Mouse (Mus musculus) mouse trophoblast stem cell (cell line): Measurements from ENCODE around the gene Xrcc1.
"Not testable (repeated sequence)": the region's sequence is repeated elsewhere in the genome, so short reads cannot be mapped to it uniquely, and the experiment has no call there.

Source experiments
- in situ Hi-C, 2 experiments: fragments of 300-500 bp; cut with MseI, MboI; formaldehyde crosslinking; loops; 2 replicates in 1 of 2; 3 replicates in 1 of 2; pipeline ENCODE4 v1.15.1; 2025

Xrcc1 gene

DNA sequence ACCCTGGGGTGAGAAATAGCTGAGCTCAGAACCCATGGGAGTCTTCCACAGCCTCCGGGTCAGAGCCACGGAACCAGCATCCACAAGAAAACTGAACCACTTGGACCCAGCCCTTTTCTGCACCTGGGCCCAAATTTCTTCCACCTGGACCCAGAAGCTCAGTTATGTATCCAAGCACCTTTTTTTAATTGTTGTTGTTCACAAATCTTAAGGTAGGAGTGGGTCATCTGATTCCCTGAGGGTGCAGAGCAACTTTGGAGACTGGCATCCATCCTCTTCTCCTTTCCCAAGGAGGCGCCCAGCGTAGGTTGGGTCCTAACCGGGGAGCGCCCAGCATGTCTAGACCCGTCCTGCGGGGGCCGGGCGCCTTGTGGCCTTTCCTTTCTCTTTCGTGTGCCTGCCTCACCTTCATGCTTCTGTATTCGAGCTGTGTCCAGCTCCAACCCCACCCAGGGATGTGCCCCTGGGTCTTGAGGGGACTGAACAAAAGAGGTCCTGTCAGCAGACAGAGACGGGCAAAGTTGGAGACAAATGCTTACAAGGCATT is at the start of gene Xrcc1, which contains the start of gene Pinlyp:
Xrcc1 (plus strand) TSS at position 222 of the 547 bp plus-strand sequence.
Pinlyp (minus strand) TSS at position 51 of the 547 bp plus-strand sequence.
- in situ Hi-C loops = no loop called here

DNA sequence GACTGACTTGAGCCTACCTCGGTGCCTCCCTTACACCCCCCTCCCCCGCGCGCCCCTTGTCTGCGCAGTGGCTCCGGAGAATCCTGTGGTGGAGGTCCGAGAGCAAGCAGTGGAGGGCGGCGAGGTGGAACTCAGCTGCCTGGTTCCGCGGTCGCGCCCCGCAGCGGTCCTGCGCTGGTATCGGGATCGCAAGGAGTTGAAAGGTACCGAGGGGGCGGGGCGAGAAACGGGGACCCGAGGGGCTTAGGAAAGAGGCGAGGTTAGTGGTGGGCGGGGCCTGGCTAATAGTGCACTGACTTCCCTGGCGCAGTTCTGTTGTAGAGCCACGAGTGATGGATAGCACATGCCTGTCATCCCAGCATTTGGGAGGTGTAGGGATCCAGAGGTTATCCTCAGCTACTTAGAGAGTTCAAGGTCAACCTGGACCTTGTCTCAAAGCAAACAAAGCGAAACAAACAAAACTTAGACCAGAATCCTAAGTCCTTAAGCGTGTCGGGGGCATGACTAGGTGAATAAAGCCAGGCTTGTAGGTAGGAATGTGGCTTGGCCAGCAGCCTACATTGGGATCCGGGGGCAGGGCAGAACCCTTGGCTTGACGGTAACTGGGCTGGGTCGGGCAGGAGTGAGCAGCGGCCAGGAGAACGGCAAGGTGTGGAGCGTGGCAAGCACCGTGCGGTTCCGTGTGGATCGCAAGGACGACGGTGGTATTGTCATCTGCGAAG is 46.1 kb upstream of the Xrcc1 start:
- in situ Hi-C loops = no loop called here

DNA sequence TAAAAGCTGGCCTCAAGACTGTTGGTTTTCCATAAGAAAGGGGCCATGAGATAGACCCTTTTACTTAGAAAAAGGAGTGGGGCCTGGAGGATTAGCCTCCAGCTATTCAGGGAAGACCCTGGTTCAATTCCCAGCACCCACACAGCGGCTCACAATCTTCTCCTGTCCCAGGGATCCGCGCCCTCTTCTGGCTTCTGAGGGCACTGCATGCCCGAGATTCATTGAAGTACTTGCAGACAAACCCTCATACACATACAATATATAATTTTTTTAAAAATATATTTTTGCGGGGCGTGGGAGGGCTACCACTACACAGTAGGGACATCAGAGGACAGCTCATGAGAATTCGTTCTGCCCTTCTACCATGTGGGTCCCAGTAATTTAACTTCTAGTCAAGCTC is 45.2 kb upstream of the Xrcc1 start:
- in situ Hi-C loops = no loop called here

DNA sequence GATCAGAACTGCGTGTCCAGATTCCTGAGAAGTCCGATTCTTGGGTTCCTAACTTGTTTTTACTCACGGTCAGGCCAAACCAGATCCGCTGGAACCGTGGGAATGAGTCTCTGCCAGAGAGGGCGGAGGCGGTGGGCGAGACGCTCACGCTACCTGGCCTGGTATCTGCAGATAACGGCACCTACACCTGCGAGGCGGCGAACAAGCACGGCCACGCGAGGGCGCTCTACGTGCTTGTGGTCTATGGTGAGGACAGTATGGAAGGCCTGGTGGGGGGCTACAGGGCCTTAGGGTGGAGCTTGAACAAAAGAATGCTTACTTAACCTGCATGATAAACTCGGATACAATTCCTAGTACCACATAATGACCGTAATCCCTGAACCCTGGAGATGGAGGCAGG is 44.6 kb upstream of the Xrcc1 start:
- in situ Hi-C loops = no loop called here

DNA sequence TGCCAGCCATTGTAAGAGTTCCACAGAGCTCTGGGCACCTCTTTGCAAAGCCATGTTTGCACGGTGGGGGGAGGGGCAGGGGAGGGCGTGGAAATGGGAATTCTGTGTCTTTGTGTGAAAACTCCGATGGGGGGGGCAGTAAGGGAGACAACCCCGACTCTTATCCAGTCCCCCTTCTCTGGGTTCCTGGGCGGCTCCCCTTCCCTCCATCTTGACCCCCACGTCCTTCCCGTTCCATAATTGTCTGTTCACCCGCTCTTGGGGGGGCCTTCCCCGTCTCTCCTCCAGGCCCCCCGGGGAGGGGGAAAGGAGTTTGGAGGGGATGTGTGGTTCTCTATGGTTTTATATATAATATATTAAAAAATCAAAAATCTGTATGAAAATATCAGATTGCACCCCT is 42.1 kb upstream of the Xrcc1 start:
- in situ Hi-C loops = no loop called here

DNA sequence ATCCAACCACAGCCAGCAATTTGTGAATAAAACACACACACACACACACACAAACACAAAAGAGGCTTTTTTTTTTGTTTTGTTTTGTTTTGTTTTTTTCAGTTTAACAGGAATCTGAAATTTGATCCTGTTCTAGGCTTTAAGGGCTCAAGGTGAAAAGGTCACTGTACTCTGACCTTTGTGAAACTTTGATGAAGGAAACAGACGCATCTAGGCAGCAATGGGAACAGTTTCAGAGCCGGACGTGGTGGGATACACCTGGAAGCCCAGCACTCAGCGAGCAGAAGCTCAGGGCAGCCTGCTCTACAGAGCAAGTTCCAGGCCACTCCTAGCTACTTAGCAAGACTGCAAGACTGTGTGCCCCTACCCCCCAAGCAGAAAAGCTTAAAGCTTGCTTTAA is 41.2 kb upstream of the Xrcc1 start:
- in situ Hi-C loops = no loop called here

DNA sequence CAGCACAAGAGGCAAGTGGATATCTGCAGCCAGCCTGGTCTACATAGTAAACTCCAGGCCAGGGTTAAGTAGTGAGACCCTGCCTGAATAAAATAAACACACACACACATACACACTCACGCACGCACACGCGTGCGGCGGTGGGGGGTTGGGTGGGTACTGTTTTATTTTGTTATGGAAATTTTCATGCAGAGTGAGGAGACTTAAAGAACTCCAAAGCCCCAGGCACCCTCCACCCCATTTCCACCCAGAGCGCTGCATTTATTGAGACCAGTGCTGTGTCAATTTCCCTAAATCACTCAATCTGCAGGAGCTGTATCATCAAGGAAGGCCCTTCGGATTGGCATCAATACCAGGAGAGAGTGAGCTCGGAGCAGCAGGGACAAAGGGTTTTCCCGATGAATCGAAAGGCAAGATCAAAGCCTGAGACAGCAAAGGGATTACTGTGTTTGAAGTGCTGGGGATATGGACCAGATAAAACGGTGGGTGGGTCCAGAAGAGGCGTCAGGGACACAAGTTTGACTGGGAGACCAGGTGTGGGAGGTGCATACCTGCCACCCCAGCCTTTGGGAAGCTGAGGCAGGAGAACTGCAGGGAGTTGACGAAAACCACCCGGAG is 40.5 kb upstream of the Xrcc1 start:
- in situ Hi-C loops = no loop called here

DNA sequence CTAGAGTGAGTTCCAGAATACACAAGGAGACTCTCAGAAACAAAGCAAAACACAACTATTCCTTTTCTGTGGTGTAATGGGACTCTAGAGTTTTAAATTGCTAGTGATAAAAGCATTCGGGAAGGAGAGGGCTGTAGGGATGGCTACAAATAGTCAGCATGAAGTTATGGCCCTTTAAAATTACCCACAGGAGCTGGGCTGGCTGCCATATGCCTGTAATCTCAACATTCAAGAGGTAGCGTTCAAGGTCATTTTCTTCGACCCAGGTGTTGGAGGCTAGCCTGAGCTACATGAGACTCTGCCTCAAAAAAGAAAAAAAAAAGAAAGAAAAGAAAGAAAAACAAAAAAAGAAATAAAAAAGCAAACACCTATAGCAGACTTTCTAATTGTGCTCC is 40.0 kb upstream of the Xrcc1 start:
- in situ Hi-C loops = no loop called here

DNA sequence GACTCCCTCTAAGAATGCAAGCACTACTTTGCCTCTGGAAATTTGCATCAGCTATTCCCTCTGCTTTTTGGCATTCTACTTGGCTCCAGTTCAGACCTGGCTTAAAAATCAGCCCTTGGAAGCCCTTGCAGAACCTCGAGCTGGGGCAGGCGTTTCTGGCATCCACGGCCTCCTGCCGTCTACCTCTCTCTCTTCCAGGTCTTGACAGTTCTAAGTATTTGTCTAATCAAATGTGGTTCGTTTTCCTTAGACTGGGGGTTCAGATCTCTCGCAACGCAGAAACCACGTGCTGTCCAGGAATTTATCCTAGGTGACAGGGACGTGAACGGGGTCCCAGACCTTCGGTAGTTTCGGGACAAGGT is 39.6 kb upstream of the Xrcc1 start:
- in situ Hi-C loops = no loop called here

DNA sequence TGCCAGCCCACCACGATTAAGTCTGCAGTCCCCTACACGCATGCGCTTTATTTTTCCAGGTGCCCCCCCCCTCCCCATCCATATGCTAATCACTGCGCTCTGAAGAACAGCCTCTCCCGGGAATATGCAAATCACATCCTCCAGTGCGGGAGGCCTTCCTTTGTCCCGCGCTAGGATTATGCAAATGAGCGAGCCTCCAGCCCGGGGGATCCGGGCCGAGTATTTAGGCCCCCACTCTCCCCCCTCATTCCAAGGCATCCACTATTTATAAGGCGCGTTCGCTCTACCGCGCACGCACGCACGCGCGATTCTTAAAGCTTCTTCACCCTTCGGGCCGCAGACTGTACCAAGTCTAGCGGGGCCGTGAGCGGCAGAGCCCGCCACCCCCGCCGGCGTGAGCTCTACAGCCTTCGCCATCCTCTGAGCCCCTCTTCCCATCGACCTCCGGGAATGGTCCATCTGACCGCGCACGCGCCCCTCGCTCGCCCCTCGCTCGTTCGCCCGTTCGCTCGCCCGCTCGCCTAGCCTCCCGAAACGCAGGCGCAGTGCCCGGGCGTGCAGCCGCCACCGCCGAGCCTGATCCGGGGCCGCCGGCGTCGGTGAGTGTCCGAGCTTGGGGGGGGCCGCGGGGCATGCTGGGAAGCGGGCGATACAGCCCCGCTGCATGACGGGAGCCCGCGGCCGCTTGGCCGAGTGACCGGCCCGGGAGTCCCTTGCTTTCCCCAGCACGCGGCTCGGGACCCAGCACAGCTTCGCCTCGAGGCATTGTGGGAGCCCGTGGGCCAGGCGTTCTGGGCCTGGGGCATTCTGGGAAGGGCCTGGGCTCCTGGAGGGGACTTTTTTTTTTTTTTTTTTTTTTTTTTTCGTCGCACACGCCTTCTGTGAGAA is 39.0 kb upstream of the Xrcc1 start, which contains the start of gene Zfp428:
Zfp428 (plus strand) TSS at position 169 of the 888 bp plus-strand sequence.
- in situ Hi-C loops = no loop called here

DNA sequence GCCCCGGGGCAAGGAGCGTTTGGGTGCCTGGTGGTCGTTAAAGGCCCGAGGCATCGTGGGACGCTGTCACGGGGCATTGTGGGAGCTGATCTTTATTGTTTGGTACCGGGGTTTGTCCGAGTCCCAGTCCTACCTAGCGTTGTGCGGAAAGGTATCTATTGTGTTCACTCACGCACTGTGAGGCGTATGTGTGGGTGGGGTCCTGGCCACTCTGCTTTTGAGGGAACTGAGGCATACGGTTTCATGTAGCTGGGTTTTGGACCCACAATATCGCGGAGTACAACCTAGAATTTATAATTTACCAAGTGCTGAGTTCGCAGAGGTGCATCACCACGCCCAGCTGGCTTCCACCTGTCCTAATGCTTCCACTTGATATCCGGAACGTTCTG is 38.4 kb upstream of the Xrcc1 start:
- in situ Hi-C loops = no loop called here

DNA sequence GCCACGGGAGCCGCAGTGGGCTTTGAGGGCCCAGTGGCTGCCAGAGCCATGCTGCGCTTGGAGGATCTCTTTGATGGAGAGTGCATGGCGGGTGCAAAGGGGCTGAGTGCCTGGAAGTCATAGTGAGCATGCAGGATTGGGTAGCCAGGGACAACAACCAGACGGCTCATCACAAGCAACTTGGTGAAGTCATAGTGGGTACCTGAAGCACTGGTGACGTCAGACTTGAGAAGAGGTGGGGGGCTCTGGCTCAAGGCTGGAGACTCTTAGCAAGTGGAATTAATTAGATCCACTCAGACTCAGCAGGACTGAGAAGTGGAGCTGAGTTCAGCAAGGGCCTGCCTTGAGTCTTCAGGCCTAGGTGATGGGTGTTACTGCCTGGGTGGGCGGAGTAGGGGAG is 33.7 kb upstream of the Xrcc1 start, which contains the start of gene AC161166.1:
AC161166.1 (minus strand) TSS at position 101 of the 400 bp plus-strand sequence.
- in situ Hi-C loops = no loop called here

DNA sequence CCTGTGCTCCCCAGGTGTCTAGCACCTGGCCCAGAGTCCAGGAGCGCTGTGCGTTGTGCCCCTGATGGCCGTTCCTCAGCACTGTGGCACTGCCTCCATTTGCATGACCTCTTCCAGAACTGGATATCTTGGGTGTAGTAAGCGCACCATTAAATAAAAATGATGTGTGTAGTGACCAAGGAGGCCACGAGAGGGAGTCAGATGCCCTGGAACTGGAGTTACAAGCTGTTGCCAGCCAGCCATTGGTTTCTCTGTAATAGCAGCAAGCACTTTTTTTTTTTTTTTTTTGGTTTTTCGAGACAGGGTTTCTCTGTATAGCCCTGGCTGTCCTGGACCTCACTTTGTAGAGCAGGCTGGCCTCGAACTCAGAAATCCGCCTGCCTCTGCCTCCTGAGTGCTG is 29.8 kb upstream of the Xrcc1 start:
- in situ Hi-C loops = not testable (repeated sequence)

DNA sequence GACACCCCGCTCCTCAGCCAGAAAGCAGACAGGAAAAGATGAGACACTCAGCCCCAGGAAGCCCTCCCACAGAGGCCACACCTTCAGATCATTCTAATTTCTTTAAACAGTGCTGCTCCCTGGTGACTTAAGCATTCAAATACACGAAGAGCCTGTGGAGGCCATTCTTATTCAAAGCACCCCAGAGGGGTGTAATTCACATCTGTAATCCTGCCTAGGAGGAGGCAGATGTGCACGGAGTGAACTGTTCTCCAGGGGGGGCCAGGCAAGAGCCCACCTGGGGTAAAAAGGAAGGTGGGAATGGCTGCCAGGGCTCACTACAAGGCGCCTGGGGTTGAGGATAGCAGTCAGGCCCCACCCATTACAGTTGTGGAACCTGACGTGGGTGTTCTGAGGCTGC is 29.0 kb upstream of the Xrcc1 start:
- in situ Hi-C loops = no loop called here

DNA sequence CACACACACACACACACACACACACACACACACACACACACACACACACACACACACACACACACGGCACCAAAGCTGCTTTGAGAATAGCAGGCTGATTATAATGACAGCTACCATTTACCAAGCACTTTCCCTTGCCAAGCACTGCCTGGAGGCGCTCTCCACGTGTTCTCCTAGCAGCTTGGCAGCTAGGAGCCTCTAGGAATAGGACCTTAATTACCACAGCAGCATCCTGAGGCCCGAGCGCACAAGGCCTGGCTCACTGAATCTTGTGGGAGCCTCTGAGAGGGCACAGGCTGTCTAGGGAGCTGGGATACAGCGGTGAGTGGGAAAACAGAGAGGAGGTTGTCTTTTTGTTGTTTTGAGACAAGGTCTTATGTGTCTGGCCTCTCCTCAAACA is 28.4 kb upstream of the Xrcc1 start:
- in situ Hi-C loops = no loop called here

DNA sequence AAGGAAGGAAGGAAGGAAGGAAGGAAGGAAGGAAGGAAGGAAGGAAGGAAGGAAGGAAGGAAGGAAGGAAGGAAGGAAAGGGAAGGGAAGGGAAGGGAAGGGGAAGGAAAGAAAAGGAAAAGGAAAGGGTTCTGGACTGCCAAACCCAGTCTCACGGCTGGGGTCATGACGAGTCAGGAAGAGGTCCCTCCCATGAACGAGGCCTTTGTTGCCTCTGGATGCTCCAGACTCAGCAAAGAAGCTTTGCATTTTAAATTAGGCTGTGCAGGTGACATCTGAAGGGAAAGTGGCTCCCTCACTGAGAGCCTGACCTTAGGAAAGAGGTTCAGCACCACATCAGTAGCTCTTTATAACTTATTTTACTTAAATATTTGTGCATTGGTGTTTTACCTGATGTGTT is 27.0 kb upstream of the Xrcc1 start:
- in situ Hi-C loops = no loop called here

DNA sequence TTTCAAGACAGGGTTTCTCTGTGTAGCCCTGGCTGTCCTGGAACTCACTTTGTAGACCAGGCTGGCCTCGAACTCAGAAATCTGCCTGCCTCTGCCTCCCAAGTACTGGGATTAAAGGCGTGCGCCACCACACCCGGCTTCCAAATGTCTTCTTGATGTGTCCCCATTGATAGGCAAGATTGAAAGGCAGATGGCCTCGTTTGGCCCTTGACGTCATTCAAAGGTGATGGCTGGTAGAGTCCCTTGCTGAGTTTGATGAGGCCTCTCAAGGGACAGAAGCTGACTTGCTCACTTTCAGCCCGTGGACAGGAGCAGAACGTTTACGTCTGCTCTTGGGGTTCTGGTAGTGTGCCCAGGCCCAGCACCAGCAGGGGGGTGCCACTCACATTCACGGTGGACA is 26.0 kb upstream of the Xrcc1 start:
- in situ Hi-C loops = not testable (repeated sequence)

DNA sequence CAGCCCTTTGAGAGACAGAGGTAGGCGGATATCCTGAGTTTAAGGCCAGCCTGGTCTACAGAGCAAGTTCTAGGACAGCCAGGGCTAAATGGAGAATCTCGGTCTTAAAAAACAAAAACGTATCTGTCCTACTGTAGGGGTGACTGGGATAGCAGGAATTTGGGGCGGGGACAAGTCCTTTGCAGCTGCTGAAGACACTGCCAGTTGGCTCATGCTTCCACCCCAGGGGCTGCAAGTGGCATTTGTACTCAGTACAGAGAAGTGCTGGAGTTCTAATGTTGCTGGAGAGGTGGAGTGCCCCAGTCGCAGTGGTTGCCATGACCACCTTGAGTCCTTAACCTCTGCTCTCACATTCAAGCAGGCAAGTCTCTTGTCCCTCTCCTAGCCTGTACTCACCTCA is 23.3 kb upstream of the Xrcc1 start:
- in situ Hi-C loops = no loop called here

DNA sequence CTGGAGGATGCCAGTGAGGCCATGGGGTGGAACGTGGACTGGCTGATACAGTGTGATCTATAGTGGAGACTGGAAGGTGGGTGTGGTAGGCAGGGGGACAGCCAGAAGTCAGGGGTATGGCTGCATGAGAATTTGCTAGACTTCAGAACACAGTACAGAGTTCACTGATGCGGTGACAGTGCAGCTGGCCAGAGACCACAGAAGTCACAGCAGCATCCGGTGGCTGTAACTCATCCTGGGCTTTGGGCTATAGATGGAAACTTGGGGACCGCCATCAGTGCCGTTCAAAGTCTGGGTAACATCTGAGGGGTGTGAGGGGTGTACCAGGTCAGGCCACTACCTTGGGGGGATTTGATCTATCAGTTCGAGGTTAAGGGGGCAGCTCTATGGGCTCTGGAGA is 22.4 kb upstream of the Xrcc1 start:
- in situ Hi-C loops = no loop called here

DNA sequence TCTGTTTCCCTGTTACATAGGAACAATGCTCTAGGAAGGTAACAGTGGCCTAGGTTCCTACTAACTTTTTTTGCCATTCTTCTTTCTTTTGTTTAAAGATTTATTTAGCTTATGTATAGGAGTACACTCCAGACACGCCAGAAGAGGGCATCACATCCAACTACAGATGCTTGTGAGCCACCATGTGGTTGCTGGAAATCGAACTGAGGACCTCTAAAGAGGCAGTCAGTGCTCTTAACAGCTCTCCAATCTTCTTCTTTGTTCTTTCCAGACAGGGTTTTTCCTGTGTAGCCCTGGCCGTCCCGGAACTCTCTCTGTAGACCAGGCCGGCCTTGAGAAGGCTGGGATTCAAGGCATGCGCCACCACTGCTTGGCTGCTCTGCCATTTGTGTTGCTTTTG is 21.1 kb upstream of the Xrcc1 start:
- in situ Hi-C loops = no loop called here

DNA sequence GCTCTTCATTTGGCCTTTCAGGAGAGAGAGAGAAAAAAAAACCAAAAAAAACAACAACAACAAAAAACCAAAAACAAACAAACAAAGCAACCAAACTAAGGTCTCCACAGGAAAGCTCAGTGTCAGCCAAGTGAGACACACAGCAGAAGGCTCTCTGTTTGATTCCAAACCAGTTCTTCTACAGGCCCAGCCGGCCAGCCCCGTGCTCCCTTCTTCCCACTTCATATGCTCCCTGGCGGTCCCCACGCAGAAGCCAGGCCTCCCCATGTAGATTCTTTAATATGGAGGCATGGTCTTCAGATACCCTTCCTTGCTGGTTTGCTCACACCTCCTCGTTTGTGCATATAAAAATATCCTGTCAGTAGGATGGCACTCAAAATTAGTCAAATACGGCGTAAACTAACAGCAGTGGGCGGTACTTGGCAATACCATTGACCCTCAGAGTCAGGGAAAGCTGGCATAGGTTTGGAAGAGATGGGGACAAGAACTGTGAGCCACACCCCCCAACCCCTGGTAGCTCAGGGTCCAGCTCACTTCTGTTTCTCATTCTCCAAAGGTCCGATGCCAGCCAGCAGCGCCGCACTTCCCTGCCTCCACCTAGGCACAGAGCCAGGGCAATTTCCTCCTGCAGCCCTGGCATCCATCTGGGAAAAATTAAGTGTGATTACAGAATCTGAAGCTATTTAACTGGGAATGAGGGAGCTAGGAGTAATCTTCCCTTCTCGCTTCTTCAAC is 20.2 kb upstream of the Xrcc1 start:
- in situ Hi-C loops = no loop called here

DNA sequence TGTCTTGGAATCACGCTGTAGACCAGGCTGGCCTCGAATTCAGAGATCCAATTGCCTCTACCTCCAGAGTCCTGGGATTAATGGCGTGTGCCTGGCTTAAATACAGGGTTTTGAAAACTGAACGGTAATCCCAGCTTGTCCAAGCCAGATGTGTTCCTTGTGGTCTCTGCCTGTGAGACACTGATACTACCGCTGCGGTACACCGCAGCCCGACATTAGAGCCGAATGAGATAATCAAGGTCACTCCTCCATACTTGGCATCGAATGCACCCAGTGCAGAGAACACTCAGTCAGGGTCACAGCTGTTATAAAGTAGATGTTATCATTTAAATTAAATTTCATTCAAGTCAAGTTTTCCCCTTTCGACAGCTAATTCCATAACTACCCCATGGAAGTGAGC is 17.2 kb upstream of the Xrcc1 start:
- in situ Hi-C loops = no loop called here
